Mouse (Mus musculus): ENCODE results near the gene Fndc3b. TPM values are rescaled to one million over a fixed set of nuclear protein-coding genes. Genes with fewer than 3 reads are reported as not detected.

Fndc3b gene
- polyA plus RNA-seq, 1 experiment from 2014 or later, result 10.1 TPM

DNA sequence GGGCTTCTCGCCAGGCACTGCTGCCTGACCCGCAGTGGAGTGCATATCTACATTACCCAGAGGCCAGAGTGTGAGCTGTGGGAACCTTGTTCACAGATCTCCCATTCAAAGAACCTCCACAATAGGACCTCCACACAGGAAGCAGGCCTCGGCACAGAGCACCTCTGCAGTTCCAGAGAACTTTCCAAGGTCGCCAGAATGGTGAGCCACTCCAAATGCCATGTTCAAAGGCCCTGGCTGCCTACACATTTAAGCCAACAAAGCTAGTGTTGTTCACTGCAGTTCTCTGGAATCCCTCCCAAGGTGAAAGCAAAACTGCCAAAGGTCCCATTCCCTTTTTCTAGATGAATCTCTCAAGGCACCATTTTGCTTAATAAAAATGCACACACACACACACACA, 55.4 kb downstream of the Fndc3b start:
- Histone ChIP-seq H3K9me3 (no peaks in the 10 kb centered on the region), H3K36me3 (no peaks in the 10 kb centered on the region), H3K4me2 (no peak overlapping the region), H3K4me1 (replicated peaks) (peaks cover 55% of the 10 kb centered on the region), H3K27ac (replicated peaks) (no peak overlapping the region), H3K27me3 (no peaks in the 10 kb centered on the region), H3K9ac (no peak overlapping the region), H3K4me3 (no peak overlapping the region)
- ATAC-seq (ENCODE audit: low read depth), result no peak
- 63% methylated on average over 4 of the region's 4 CpGs for WGBS

GRCm38 (mm10) chr3:27655042-27655441, 56.1 kb downstream of the Fndc3b start:
- 90% methylated on average over 11 of the region's 11 CpGs for WGBS
- Histone ChIP-seq H3K4me3 (no peak overlapping the region), H3K27ac (replicated peaks) (no peak overlapping the region), H3K9ac (no peak overlapping the region), H3K4me2 (no peak overlapping the region), H3K9me3 (no peaks in the 10 kb centered on the region), H3K27me3 (no peaks in the 10 kb centered on the region), H3K4me1 (replicated peaks) (peaks cover 55% of the 10 kb centered on the region), H3K36me3 (no peaks in the 10 kb centered on the region)
- no peak for ATAC-seq (ENCODE audit: low read depth)

- Histone ChIP-seq H3K36me3 (no peaks in the 10 kb centered on the region), H3K9ac (no peak overlapping the region), H3K4me1 (replicated peaks) (peaks cover 61% of the 10 kb centered on the region), H3K9me3 (no peaks in the 10 kb centered on the region), H3K4me3 (no peak overlapping the region), H3K27me3 (no peaks in the 10 kb centered on the region), H3K27ac (replicated peaks) (no peak overlapping the region), H3K4me2 (no peak overlapping the region)
- ATAC-seq (ENCODE audit: low read depth), result no peak
- WGBS, result 85% methylated on average over 9 of the region's 9 CpGs
Observed at GRCm38 (mm10) chr3:27652451-27653011, 58.6 kb downstream of the Fndc3b start.

- Histone ChIP-seq H3K36me3 (no peaks in the 10 kb centered on the region), H3K27me3 (no peaks in the 10 kb centered on the region), H3K4me3 (no peak overlapping the region), H3K9me3 (no peaks in the 10 kb centered on the region), H3K4me2 (no peak overlapping the region), H3K27ac (replicated peaks) (no peak overlapping the region), H3K9ac (no peak overlapping the region), H3K4me1 (replicated peaks) (peaks cover 60% of the 10 kb centered on the region)
- no peak for ATAC-seq (ENCODE audit: low read depth)
- WGBS, result 61% methylated on average over 6 of the region's 6 CpGs
Observed at GRCm38 (mm10) chr3:27651731-27652130, 59.4 kb downstream of the Fndc3b start.

DNA sequence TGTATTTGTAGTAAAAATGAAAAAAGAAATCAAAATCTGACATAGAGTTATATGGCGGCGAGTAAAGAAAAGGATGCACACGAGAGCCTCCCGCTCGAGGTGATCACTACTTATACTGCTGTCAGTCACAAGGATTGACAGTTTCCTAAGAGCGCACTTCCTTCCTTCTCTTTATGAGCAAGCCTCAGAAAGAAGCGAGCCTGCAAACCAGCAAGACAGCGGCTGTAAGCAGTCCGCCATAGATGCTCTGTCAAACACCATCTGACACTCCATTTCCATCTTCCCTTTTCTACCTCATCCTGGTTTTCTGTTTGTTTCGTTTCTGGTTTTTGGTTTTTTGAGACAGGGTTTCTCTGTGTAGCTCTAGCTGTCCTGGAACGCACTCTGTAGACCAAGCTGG, 61.0 kb downstream of the Fndc3b start:
- Histone ChIP-seq H3K4me1 (replicated peaks) (peaks cover 58% of the 10 kb centered on the region), H3K27me3 (no peaks in the 10 kb centered on the region), H3K27ac (replicated peaks) (no peak overlapping the region), H3K36me3 (no peaks in the 10 kb centered on the region), H3K9ac (no peak overlapping the region), H3K4me2 (no peak overlapping the region), H3K9me3 (no peaks in the 10 kb centered on the region), H3K4me3 (no peak overlapping the region)
- no peak for ATAC-seq (ENCODE audit: low read depth)
- 92% methylated on average over 11 of the region's 11 CpGs for WGBS

- WGBS, result 81% methylated on average over 1 of the region's 1 CpGs
- Histone ChIP-seq H3K9ac (no peak overlapping the region), H3K36me3 (no peaks in the 10 kb centered on the region), H3K27ac (replicated peaks) (no peak overlapping the region), H3K27me3 (no peaks in the 10 kb centered on the region), H3K4me1 (replicated peaks) (peaks cover 53% of the 10 kb centered on the region), H3K4me2 (no peak overlapping the region), H3K9me3 (no peaks in the 10 kb centered on the region), H3K4me3 (no peak overlapping the region)
- ATAC-seq (ENCODE audit: low read depth), result no peak
Observed at GRCm38 (mm10) chr3:27649316-27649715, 61.8 kb downstream of the Fndc3b start.

GRCm38 (mm10) chr3:27642381-27642780, 68.7 kb downstream of the Fndc3b start:
- no peaks in the 10 kb centered on the region for H3K27me3 ChIP-seq
- 92% methylated on average over 6 of the region's 6 CpGs for WGBS
- ATAC-seq (ENCODE audit: low read depth), result no peak

DNA sequence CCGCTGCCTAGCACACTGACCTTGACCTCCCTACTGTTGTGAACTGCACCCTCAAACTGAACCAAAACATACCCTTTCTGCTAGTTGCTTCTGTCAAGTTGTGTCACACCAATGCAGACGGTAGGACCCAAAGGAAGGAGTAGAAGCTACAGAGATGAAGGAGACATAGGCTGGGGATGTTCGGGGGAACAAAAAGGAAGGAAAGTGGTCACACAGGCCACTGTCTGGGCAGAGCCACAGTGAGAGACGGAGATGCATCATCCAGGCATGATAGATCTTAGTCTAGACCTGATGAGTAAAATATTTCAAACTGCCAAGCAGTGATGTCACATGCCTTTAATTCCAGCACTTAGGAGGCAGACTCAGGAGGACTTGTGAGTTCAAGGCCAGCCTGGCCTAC, 71.4 kb downstream of the Fndc3b start:
- 89% methylated on average over 4 of the region's 4 CpGs for WGBS
- Histone ChIP-seq H3K9me3 (no peaks in the 10 kb centered on the region), H3K27me3 (no peaks in the 10 kb centered on the region), H3K4me1 (replicated peaks) (peaks cover 9% of the 10 kb centered on the region; the same call in 1 of the 2 replicates), H3K4me3 (no peak overlapping the region), H3K36me3 (no peaks in the 10 kb centered on the region), H3K4me2 (no peak overlapping the region), H3K9ac (no peak overlapping the region), H3K27ac (replicated peaks) (no peak overlapping the region)
- no peak for ATAC-seq (ENCODE audit: low read depth)

More at GRCm38 (mm10) chr3:27642381-27642780, 68.7 kb downstream of the Fndc3b start:
- H3K4me2 ChIP-seq, result no peak overlapping the region
- peaks cover 19% of the 10 kb centered on the region; the same call in 1 of the 2 replicates for H3K4me1 ChIP-seq (replicated peaks)
- no peak overlapping the region for H3K4me3 ChIP-seq
- H3K36me3 ChIP-seq, result no peaks in the 10 kb centered on the region
- H3K9ac ChIP-seq, result no peak overlapping the region
- H3K9me3 ChIP-seq, result no peaks in the 10 kb centered on the region
- no peak overlapping the region for H3K27ac ChIP-seq (replicated peaks)

GRCm38 (mm10) chr3:27637046-27637661, 74.0 kb downstream of the Fndc3b start:
- H3K4me2 ChIP-seq, result no peak overlapping the region
- no peaks in the 10 kb centered on the region for H3K36me3 ChIP-seq
- no peaks in the 10 kb centered on the region for H3K27me3 ChIP-seq
- 74% methylated on average over 6 of the region's 6 CpGs for WGBS
- H3K4me1 ChIP-seq (replicated peaks), result peaks cover 6% of the 10 kb centered on the region; the same call in 1 of the 2 replicates
- H3K9me3 ChIP-seq, result no peaks in the 10 kb centered on the region
- H3K9ac ChIP-seq, result no peak overlapping the region
- H3K4me3 ChIP-seq, result no peak overlapping the region
- no peak for ATAC-seq (ENCODE audit: low read depth)
- no peak overlapping the region for H3K27ac ChIP-seq (replicated peaks)

- no peak overlapping the region for H3K9ac ChIP-seq
- ATAC-seq (ENCODE audit: low read depth), result no peak
- no peak overlapping the region for H3K4me2 ChIP-seq
- no peak overlapping the region for H3K27ac ChIP-seq (replicated peaks)
- no peaks in the 10 kb centered on the region for H3K27me3 ChIP-seq
- WGBS, result 32% methylated on average over 3 of the region's 3 CpGs
- no peak overlapping the region for H3K4me3 ChIP-seq
- H3K4me1 ChIP-seq (replicated peaks), result peaks cover 14% of the 10 kb centered on the region; the same call in 1 of the 2 replicates
- H3K36me3 ChIP-seq, result no peaks in the 10 kb centered on the region
- no peaks in the 10 kb centered on the region for H3K9me3 ChIP-seq
Observed at GRCm38 (mm10) chr3:27635776-27636175, 75.3 kb downstream of the Fndc3b start.

- H3K4me3 ChIP-seq, result no peak overlapping the region
- ATAC-seq (ENCODE audit: low read depth), result no peak
- no peaks in the 10 kb centered on the region for H3K36me3 ChIP-seq
- WGBS, result 96% methylated on average over 1 of the region's 1 CpGs
- H3K4me2 ChIP-seq, result no peak overlapping the region
- no peak overlapping the region for H3K9ac ChIP-seq
- no peak overlapping the region for H3K27ac ChIP-seq (replicated peaks)
- no peaks in the 10 kb centered on the region for H3K27me3 ChIP-seq
- H3K4me1 ChIP-seq (replicated peaks), result peaks cover 14% of the 10 kb centered on the region; the same call in 1 of the 2 replicates
- no peaks in the 10 kb centered on the region for H3K9me3 ChIP-seq
Observed at GRCm38 (mm10) chr3:27632880-27633279, 78.2 kb downstream of the Fndc3b start.

DNA sequence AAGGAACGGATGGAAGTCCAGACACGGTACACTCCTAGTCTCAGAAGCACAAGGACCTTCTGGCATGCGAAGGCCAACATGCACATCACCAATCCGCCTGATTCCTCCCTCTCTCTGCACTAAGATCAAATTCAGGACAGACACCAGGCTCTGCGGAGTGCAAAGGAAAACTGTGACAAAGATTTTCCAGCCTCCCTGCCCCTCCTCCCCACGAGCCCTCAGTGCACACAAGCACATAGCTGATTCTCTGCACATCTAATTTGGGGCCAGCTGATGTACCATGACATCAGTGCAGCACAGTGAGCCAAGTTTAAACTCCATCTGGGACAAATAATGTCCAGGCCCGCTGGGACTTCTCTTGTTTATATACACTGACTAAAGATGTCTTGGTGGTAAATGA, 80.0 kb downstream of the Fndc3b start:
- Histone ChIP-seq H3K4me1 (replicated peaks) (peaks cover 14% of the 10 kb centered on the region; the same call in 1 of the 2 replicates), H3K4me3 (no peak overlapping the region), H3K27me3 (no peaks in the 10 kb centered on the region), H3K9me3 (no peaks in the 10 kb centered on the region), H3K4me2 (no peak overlapping the region), H3K36me3 (no peaks in the 10 kb centered on the region), H3K9ac (no peak overlapping the region), H3K27ac (replicated peaks) (0 out of 2 replicates have a peak overlapping the region, but pooled peaks have one; percentile 14)
- peak; percentile 73 for ATAC-seq (ENCODE audit: low read depth)
- 74% methylated on average over 7 of the region's 7 CpGs for WGBS

GRCm38 (mm10) chr3:27629716-27630115, 81.4 kb downstream of the Fndc3b start:
- no peaks in the 10 kb centered on the region for H3K36me3 ChIP-seq
- no peaks in the 10 kb centered on the region for H3K27me3 ChIP-seq
- 96% methylated on average over 5 of the region's 5 CpGs for WGBS
- H3K4me1 ChIP-seq (replicated peaks), result peaks cover 20% of the 10 kb centered on the region
- no peak overlapping the region for H3K9ac ChIP-seq
- no peak overlapping the region for H3K27ac ChIP-seq (replicated peaks)
- H3K4me3 ChIP-seq, result no peak overlapping the region
- no peak overlapping the region for H3K4me2 ChIP-seq
- no peak for ATAC-seq (ENCODE audit: low read depth)
- H3K9me3 ChIP-seq, result no peaks in the 10 kb centered on the region

Data from neural tube, embryonic 13.5 days (tissue).